Mouse (Mus musculus) layer of hippocampus, adult 8-10 months (tissue): ENCODE measurements around the gene Heyl. TPM values are rescaled to one million over a fixed set of nuclear protein-coding genes. Genes with fewer than 3 reads are reported as not detected.

Experiments
- DNase-seq, 2 experiments: peaks; one replicate each; pipeline ENCODE4 v3.0.0; 2022; ENCODE audit warnings: low spot score in 2 of 2
- total RNA-seq, 4 experiments: library from RNA; stranded (reverse); gene quantifications; 2 replicates each; pipeline ENCODE4 v1.2.4; 2022

The Heyl gene
- total RNA-seq, result 1 to 10 TPM; 2.9 to 5.2 (median 3.5) TPM

GRCm38 (mm10) chr4:123233492-123234084 lies at the start of gene Heyl:
TSS of gene Heyl (plus strand) at chr4:123233556.
- no peak for DNase-seq

GRCm38 (mm10) chr4:123184816-123185215 lies 48.5 kb upstream of the Heyl start:
- peak in 1 of 2 experiments; percentile 46 for DNase-seq

- DNase-seq, result no peak
Observed at GRCm38 (mm10) chr4:123192336-123192735, 41.0 kb upstream of the Heyl start.

GRCm38 (mm10) chr4:123193791-123194190 lies 39.6 kb upstream of the Heyl start:
- no peak for DNase-seq

- DNase-seq, result no peak
Observed at GRCm38 (mm10) chr4:123196695-123197094, 36.7 kb upstream of the Heyl start.

DNA sequence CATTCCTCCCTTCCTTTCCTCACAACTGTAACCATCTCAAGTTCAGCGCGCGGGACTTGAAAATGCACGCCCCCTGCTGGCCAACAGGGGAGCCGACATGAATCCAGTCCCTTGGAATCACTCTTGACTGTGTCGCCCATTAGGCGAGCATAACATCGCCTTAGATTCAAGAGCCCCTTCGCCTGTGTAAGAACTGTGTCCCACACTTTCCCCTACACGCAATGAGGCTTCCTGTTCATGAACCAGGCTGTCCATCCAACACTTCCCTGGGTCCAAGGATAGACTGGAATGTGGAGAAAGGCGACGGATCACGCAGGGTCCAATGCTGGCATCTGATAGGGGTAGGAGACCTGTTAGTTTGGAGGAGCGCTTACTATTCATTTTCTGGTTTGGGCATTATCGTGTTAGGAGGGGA lies 32.6 kb upstream of the Heyl start:
- peak in 1 of 2 experiments; percentile 68 for DNase-seq

- no peak for DNase-seq
Observed at GRCm38 (mm10) chr4:123201186-123202093, 31.9 kb upstream of the Heyl start, which contains the start of gene Nt5c1a. TSS of gene Nt5c1a (plus strand) at chr4:123201504.

- no peak for DNase-seq
Observed at GRCm38 (mm10) chr4:123202094-123202420, 31.3 kb upstream of the Heyl start.

DNA sequence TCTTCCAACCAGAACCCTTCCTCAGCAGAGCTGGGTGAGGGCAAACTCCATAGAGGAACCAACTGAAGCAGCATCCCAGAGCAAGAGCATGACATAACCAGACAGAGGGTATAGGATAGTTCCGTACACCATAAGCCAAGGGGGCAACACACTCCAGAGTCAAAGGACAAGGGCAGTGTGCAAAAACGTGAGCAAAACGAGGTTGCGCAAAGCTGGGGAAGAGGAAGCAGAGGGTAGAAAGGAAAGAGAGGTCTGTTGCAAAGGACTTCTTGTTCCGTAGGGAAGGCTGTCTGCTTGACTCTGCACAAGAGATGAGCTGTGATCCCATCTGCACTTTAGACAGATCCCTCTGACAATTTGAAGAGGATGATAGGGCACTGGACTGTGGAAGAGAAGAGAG lies 26.0 kb upstream of the Heyl start:
- DNase-seq, result no peak

DNA sequence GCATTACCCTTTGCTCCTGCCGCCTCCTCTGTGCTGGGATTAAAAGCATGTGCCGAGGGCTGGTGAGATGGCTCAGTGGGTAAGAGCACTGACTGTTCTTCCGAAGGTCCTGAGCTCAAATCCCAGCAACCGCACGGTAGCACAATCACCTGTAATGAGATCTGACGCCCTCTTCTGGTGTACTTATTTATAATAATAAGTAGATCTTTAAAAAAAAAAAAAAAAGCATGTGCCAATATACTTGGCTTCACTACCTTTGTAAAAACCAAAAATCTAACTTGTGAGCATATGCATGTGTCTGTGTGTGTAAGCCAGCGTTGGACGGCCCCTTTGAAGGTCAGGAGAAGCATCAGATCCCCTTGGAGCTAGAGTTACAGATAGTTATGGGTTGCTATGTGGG lies 22.4 kb upstream of the Heyl start:
- no peak for DNase-seq

DNA sequence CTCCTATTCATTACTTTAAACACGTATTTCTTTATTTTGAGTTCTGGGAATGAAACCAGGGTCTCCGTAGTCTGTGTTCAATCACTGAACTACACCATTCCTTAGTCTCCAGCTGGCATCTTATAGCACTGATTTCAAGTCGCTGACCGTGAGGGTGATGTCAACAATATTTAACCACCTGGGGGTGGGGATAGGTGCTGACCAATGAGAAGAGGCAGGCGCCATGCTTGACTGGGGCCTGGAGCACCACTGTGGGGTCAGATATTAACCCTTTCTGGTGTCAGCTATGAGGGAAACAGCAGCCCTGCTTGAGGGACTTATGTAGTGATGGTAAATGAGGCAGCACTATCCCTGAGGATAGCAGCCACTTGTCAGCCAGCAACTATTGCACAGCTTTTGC lies 21.9 kb upstream of the Heyl start:
- DNase-seq, result no peak

GRCm38 (mm10) chr4:123212330-123212729 lies 21.0 kb upstream of the Heyl start:
- no peak for DNase-seq

DNA sequence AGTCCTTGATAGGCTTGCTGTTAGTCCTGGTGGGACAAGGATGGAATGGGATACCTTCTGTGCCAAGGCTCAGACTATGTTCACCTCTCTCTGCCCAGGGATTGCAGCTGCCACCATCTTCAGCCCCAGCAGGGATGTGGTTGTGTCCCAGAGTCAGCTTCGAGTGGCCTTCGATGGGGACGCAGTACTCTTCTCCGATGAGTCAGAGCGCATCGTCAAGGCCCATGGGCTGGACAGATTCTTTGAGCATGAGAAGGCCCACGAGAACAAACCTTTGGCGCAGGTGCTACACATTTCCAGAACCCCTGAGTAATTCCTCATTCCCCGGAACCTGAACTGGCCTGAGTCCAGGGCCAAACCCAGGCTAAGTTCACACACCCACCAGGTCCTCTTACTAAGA lies 19.4 kb upstream of the Heyl start:
- no peak for DNase-seq

GRCm38 (mm10) chr4:123215367-123215766 lies 18.0 kb upstream of the Heyl start:
- DNase-seq, result no peak

DNA sequence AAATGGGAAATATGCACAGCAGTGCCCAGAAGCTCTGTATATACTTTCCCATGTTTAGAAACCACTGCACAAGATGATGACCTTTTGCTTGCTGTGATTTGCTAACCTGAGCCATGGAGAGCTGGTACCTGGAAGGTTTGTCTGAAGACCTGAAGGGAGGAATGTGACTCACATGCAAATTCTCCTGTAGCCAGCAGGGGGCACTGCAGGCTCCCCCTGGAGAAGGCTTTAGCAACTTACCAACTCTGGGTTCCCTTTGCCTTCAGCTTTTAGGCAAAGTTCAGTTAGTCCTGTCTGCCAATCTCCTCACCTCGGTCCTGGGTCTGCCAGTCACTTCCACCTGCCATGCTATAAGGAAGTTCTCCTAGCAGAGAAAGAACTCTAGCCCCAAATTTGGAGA lies 16.6 kb upstream of the Heyl start:
- DNase-seq, result no peak

DNA sequence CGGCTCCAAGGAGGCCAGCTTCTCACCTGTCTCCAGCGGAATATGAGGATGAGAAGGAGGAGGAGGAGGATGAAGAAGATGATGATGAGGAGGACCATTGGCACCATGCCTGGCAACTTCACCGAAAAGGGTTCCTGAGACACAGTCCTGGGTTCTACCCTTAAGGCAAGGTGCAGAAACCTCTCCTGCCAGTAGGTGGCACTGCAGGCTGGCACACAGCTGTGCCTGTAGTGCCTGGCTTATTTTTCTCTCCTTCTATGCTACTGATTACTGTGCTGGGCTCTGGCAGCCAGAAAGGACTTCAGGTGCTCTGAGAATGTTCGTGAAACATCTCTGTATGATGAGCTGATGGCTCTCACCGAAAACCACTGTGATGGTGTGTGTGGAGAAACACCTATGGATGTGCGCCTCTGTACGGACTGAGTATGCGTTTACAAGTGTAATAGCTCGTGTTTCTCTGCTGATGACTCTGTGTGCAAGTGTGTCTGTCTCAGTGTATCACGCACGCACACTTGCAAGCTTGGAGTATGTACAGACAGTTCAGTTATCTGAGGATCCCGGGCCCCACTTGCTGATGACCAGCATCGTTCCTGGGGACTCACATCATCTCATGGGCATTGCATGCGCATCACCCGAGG lies 13.5 kb upstream of the Heyl start:
- DNase-seq, result peak in 1 of 2 experiments; percentile 80

DNA sequence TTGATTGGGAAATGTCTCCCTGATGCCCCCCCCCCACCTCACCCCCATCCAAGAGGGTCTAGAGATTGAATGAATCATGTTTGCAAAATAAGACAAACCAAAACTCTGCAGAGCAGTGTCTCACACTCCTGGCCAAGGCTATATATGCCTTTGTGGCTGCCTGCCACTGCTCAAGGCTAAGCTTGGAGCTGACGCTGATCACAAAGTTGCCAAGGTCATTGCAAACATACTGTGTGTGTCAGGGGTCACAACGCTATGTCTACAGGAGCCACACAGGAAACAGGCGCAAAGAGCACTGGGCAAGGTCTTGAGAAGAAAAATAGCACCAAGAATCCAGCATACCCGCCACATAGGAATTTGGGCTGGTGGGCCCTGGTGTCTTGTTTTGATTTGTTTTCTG lies 12.7 kb upstream of the Heyl start:
- DNase-seq, result no peak

- DNase-seq, result no peak
Observed at GRCm38 (mm10) chr4:123223309-123223708, 10.0 kb upstream of the Heyl start.

- no peak for DNase-seq
Observed at GRCm38 (mm10) chr4:123225718-123226403, 7.5 kb upstream of the Heyl start.

- DNase-seq, result peak; percentile 40 to 46
Observed at GRCm38 (mm10) chr4:123227707-123228106, 5.6 kb upstream of the Heyl start.

DNA sequence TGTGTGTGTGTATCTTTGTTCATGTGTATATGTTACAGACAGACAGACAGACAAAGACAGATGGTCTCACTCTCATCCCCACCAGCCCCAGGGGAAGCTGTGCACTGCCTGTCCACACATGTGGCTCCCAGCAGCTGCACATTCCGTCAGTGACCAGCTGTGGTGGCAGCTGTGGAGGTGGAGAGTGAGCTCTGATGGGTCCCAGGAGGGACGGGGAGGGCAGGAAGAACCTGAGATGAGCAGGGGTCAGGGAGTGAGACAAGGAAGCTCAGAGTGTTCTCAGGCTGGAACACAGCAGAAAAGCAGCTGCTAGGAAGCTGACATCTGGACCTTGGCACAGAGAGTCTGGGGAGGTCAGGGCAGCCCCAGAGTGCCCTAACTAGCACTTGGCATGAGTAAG lies 5.1 kb upstream of the Heyl start:
- DNase-seq, result no peak

DNA sequence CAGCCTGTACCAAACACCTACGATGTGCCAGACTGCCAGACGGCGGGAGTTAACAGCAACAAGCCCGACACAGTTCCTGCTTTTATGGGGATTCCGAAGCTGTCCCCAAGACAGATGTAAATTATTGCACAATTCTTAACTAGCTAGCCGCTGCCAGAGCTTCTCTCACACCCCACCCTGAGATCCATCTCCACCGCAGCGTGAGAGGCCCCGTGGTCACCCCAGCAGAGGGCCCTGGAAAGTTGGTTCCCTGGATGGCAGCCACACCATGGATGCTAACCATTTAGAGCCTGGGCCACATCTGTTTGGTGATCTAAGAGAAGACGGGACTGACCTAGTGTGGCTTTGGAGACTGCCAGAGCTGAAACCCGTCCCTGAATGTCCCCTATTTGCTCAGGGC lies 4.2 kb upstream of the Heyl start:
- no peak for DNase-seq
